Mouse (Mus musculus): ENCODE results near the gene Atp6v0c.

DNA sequence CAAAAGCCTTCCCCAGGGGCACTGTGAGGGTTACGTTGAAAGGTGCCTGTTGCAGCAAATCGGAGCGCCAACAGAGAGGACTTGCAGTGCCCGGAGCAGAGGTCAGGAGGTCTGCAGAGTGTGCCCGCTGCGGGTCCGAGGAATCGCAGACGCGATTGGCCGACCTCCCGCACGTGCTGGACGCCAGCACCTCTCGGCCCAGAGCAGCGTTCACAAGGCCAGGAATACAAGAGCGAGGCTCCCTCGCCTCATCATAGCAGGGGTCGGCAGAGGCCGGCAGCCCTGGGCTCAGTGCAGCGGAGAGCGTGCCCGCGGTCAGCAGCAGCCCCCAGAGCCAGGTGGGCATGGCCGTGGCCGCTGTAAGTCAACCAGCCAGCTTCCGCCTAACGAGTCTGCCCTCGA lies 39.1 kb upstream of the Atp6v0c start:
- TF ChIP-seq HCFC1 (IDR thresholded peaks at IDR 0.05; ENCODE audit: borderline replicate concordance, insufficient read depth, low read length) (no peak), ZC3H11A (IDR thresholded peaks at IDR 0.05; ENCODE audit: borderline replicate concordance, low read depth, low read length) (no peak)

Measured in ES-E14 (cell line).